Mouse (Mus musculus) midbrain, embryonic 12.5 days (tissue): ENCODE measurements around the gene Pigl. TPM values are rescaled to one million over a fixed set of nuclear protein-coding genes. Genes with fewer than 3 reads are reported as not detected.

Experiments
- ATAC-seq: fragments of 200-750 bp; cut with Nextera tagmentation; 2 replicates; pipeline ENCODE4 v1.8.0; 2017; ENCODE audit warnings: low read depth, moderate TSS enrichment, moderate library complexity; ENCODE audit not compliant: low FRiP score
- H3K27ac ChIP-seq: fragments of 300-500 bp; sonication (generic); replicated peaks from 2 replicates; pipeline ENCODE4 v1.5.1; 2016; ENCODE audit warnings: mild to moderate bottlenecking
- H3K27me3 ChIP-seq: fragments of 300-500 bp; sonication (generic); 2 replicates; pipeline ENCODE4 v1.6.1; 2016; ENCODE audit warnings: mild to moderate bottlenecking
- H3K36me3 ChIP-seq: fragments of 300-500 bp; sonication (generic); 2 replicates; pipeline ENCODE4 v1.6.1; 2016
- H3K4me1 ChIP-seq: fragments of 300-500 bp; sonication (generic); 2 replicates; pipeline ENCODE4 v1.6.1; 2016
- H3K4me2 ChIP-seq: fragments of 300-500 bp; sonication (generic); replicated peaks from 2 replicates; pipeline ENCODE4 v1.6.1; 2016; ENCODE audit warnings: mild to moderate bottlenecking, moderate library complexity
- H3K4me3 ChIP-seq: fragments of 300-500 bp; sonication (generic); 2 replicates; pipeline ENCODE4 v1.5.1; 2016; ENCODE audit warnings: mild to moderate bottlenecking
- H3K9ac ChIP-seq: fragments of 300-500 bp; sonication (generic); replicated peaks from 2 replicates; pipeline ENCODE4 v1.6.1; 2016; ENCODE audit warnings: mild to moderate bottlenecking, moderate library complexity
- H3K9me3 ChIP-seq: fragments of 300-500 bp; sonication (generic); 2 replicates; pipeline ENCODE4 v1.6.1; 2016; ENCODE audit warnings: mild to moderate bottlenecking
- WGBS: fragments of 180-500 bp; shearing (Covaris S2); methylation state at CpG from one replicate; pipeline ENCODE4 v1.1.7; 2016; 5-methylcytosine and 5-hydroxymethylcytosine counted together
- polyA plus RNA-seq: library from polyadenylated mRNA; unstranded; fragments of >200 nt; fragmentation: Nextera tagmentation; extraction: Ambion mirVana; gene quantifications from 2 replicates; pipeline ENCODE4 v1.2.1, GENCODE M21; 2016

The Pigl gene
- 11.2 and 12.0 TPM in 2 replicates for polyA plus RNA-seq

- no peaks in the 10 kb centered on the region for H3K36me3 ChIP-seq
- peaks cover 10% of the 10 kb centered on the region for H3K4me1 ChIP-seq
- peak within 1 kb of the TSS; percentile 73 for H3K4me2 ChIP-seq
- no peaks in the 10 kb centered on the region for H3K9me3 ChIP-seq
- peak within 1 kb of the TSS; percentile 95 for H3K4me3 ChIP-seq
- H3K27ac ChIP-seq = peak within 1 kb of the TSS; percentile 97
- H3K9ac ChIP-seq = peak within 1 kb of the TSS; percentile 99
- no peaks in the 10 kb centered on the region for H3K27me3 ChIP-seq
- peak; percentile 75 for ATAC-seq
- WGBS = under 1% methylated on average over 33 of the region's 33 CpGs
These were observed at the start of gene Pigl, which contains the start of gene Ncor1 for GRCm38 (mm10) chr11:62458276-62458724. Gene Pigl, plus strand, starts transcription at chr11:62458460. Gene Ncor1, minus strand, starts transcription at chr11:62458541.

- no peak overlapping the region for H3K4me3 ChIP-seq
- no peak for ATAC-seq
- H3K27ac ChIP-seq = no peak overlapping the region
- H3K4me2 ChIP-seq = no peak overlapping the region
- no peaks in the 10 kb centered on the region for H3K27me3 ChIP-seq
- H3K9me3 ChIP-seq = no peaks in the 10 kb centered on the region
- no peaks in the 10 kb centered on the region for H3K4me1 ChIP-seq
- 100% methylated on average over 2 of the region's 2 CpGs for WGBS
- H3K9ac ChIP-seq = no peak overlapping the region
- H3K36me3 ChIP-seq = peaks cover 27% of the 10 kb centered on the region
These were observed 49.4 kb upstream of the Pigl start for GRCm38 (mm10) chr11:62408848-62409247.

GRCm38 (mm10) chr11:62409611-62410010 lies 48.6 kb upstream of the Pigl start:
- ATAC-seq = no peak
- Histone ChIP-seq H3K4me3 (no peak overlapping the region), H3K27ac (no peak overlapping the region), H3K4me1 (no peaks in the 10 kb centered on the region), H3K27me3 (no peaks in the 10 kb centered on the region), H3K36me3 (peaks cover 32% of the 10 kb centered on the region), H3K9me3 (no peaks in the 10 kb centered on the region), H3K9ac (no peak overlapping the region), H3K4me2 (no peak overlapping the region)
- WGBS = 97% methylated on average over 1 of the region's 1 CpGs

- WGBS = 94% methylated on average over 4 of the region's 4 CpGs
- peaks cover 40% of the 10 kb centered on the region for H3K36me3 ChIP-seq
These were observed 43.2 kb upstream of the Pigl start for GRCm38 (mm10) chr11:62415026-62415425.

GRCm38 (mm10) chr11:62424525-62424924 lies 33.7 kb upstream of the Pigl start:
- 76% methylated on average over 2 of the region's 2 CpGs for WGBS
- no peaks in the 10 kb centered on the region for H3K27me3 ChIP-seq

More at GRCm38 (mm10) chr11:62415026-62415425, 43.2 kb upstream of the Pigl start:
- Histone ChIP-seq H3K4me2 (no peak overlapping the region), H3K9me3 (no peaks in the 10 kb centered on the region), H3K9ac (no peak overlapping the region), H3K4me3 (no peak overlapping the region), H3K27ac (no peak overlapping the region), H3K4me1 (no peaks in the 10 kb centered on the region), H3K27me3 (no peaks in the 10 kb centered on the region)
- ATAC-seq = no peak

GRCm38 (mm10) chr11:62426266-62426665 lies 32.0 kb upstream of the Pigl start:
- H3K4me1 ChIP-seq = no peaks in the 10 kb centered on the region
- H3K4me2 ChIP-seq = no peak overlapping the region
- no peak overlapping the region for H3K27ac ChIP-seq
- peaks cover 44% of the 10 kb centered on the region for H3K36me3 ChIP-seq
- H3K4me3 ChIP-seq = no peak overlapping the region
- WGBS = 81% methylated on average over 5 of the region's 5 CpGs
- no peak for ATAC-seq
- H3K9ac ChIP-seq = no peak overlapping the region
- H3K9me3 ChIP-seq = no peaks in the 10 kb centered on the region
- H3K27me3 ChIP-seq = no peaks in the 10 kb centered on the region

More at GRCm38 (mm10) chr11:62424525-62424924, 33.7 kb upstream of the Pigl start:
- Histone ChIP-seq H3K9ac (no peak overlapping the region), H3K4me2 (no peak overlapping the region), H3K27ac (no peak overlapping the region), H3K9me3 (no peaks in the 10 kb centered on the region), H3K4me3 (no peak overlapping the region), H3K4me1 (no peaks in the 10 kb centered on the region), H3K36me3 (peaks cover 38% of the 10 kb centered on the region)
- no peak for ATAC-seq

- no peak overlapping the region for H3K4me2 ChIP-seq
- H3K9me3 ChIP-seq = no peaks in the 10 kb centered on the region
- H3K27me3 ChIP-seq = no peaks in the 10 kb centered on the region
- no peak for ATAC-seq
- no peak overlapping the region for H3K9ac ChIP-seq
- no peak overlapping the region for H3K4me3 ChIP-seq
- WGBS = 79% methylated on average over 2 of the region's 3 CpGs
- no peak overlapping the region for H3K27ac ChIP-seq
- no peaks in the 10 kb centered on the region for H3K4me1 ChIP-seq
- H3K36me3 ChIP-seq = peaks cover 46% of the 10 kb centered on the region
These were observed 31.2 kb upstream of the Pigl start for GRCm38 (mm10) chr11:62427105-62427504.

GRCm38 (mm10) chr11:62432211-62432610 lies 26.0 kb upstream of the Pigl start:
- no peak overlapping the region for H3K27ac ChIP-seq
- ATAC-seq = no peak
- H3K36me3 ChIP-seq = peaks cover 41% of the 10 kb centered on the region
- no peaks in the 10 kb centered on the region for H3K27me3 ChIP-seq
- H3K9me3 ChIP-seq = no peaks in the 10 kb centered on the region
- no peak overlapping the region for H3K4me3 ChIP-seq
- no peak overlapping the region for H3K9ac ChIP-seq
- no peak overlapping the region for H3K4me2 ChIP-seq
- H3K4me1 ChIP-seq = no peaks in the 10 kb centered on the region
- WGBS = 94% methylated on average over 2 of the region's 2 CpGs

GRCm38 (mm10) chr11:62440670-62441315 lies 17.5 kb upstream of the Pigl start:
- Histone ChIP-seq H3K9ac (no peak overlapping the region), H3K27me3 (no peaks in the 10 kb centered on the region), H3K4me1 (no peaks in the 10 kb centered on the region), H3K27ac (no peak overlapping the region), H3K4me2 (no peak overlapping the region), H3K4me3 (no peak overlapping the region), H3K36me3 (peaks cover 18% of the 10 kb centered on the region), H3K9me3 (no peaks in the 10 kb centered on the region)
- WGBS = 96% methylated on average over 9 of the region's 9 CpGs
- ATAC-seq = no peak

GRCm38 (mm10) chr11:62445799-62446198 lies 12.5 kb upstream of the Pigl start:
- H3K27me3 ChIP-seq = no peaks in the 10 kb centered on the region
- ATAC-seq = no peak
- H3K27ac ChIP-seq = no peak overlapping the region
- no peak overlapping the region for H3K4me2 ChIP-seq
- 95% methylated on average over 3 of the region's 3 CpGs for WGBS
- H3K4me1 ChIP-seq = no peaks in the 10 kb centered on the region
- no peak overlapping the region for H3K9ac ChIP-seq
- H3K9me3 ChIP-seq = no peaks in the 10 kb centered on the region
- peaks cover 10% of the 10 kb centered on the region; the same call in 1 of the 2 replicates for H3K36me3 ChIP-seq
- no peak overlapping the region for H3K4me3 ChIP-seq

GRCm38 (mm10) chr11:62448971-62449370 lies 9.3 kb upstream of the Pigl start:
- ATAC-seq = no peak

GRCm38 (mm10) chr11:62455193-62455592 lies 3.1 kb upstream of the Pigl start:
- peaks cover 10% of the 10 kb centered on the region for H3K4me1 ChIP-seq
- H3K4me3 ChIP-seq = no peak overlapping the region
- no peak for ATAC-seq
- H3K27ac ChIP-seq = no peak overlapping the region
- WGBS = 89% methylated on average over 1 of the region's 1 CpGs
- no peaks in the 10 kb centered on the region for H3K27me3 ChIP-seq
- 0 out of 2 replicates have a peak overlapping the region, but pooled peaks have one; percentile 99 for H3K9ac ChIP-seq
- H3K36me3 ChIP-seq = no peaks in the 10 kb centered on the region
- H3K9me3 ChIP-seq = no peaks in the 10 kb centered on the region
- H3K4me2 ChIP-seq = peak overlapping the region; percentile 73

More at GRCm38 (mm10) chr11:62448971-62449370, 9.3 kb upstream of the Pigl start:
- Histone ChIP-seq H3K36me3 (peaks cover 10% of the 10 kb centered on the region; the same call in 1 of the 2 replicates), H3K27me3 (no peaks in the 10 kb centered on the region), H3K4me1 (no peaks in the 10 kb centered on the region), H3K9me3 (no peaks in the 10 kb centered on the region), H3K27ac (no peak overlapping the region), H3K4me2 (no peak overlapping the region), H3K4me3 (no peak overlapping the region), H3K9ac (no peak overlapping the region)
- WGBS = 97% methylated on average over 6 of the region's 6 CpGs
